Mouse (Mus musculus) CH12.LX (cell line): ENCODE data around the gene Olfr201.

Source experiments
- CTCF ChIP-seq, 2 experiments: IDR thresholded peaks in 1 of 2; conservative IDR thresholded peaks in 1 of 2; 2 replicates each; pipeline ENCODE4 v1.5.1; 2011 to 2012; ENCODE audit warnings: low read depth in 2 of 2, low read length in 2 of 2, improper control_type of control experiment in 1 of 2, inconsistent platforms in 1 of 2, mild to moderate bottlenecking in 1 of 2, moderate library complexity in 1 of 2
- E2F4 ChIP-seq: IDR thresholded peaks from 2 replicates; pipeline ENCODE4 v1.6.1; 2011; ENCODE audit warnings: low read depth, low read length, improper control_type of control experiment; ENCODE audit not compliant: insufficient replicate concordance
- EP300 ChIP-seq: IDR thresholded peaks from 2 replicates; pipeline ENCODE4 v1.6.1; 2011; ENCODE audit warnings: low read length, improper control_type of control experiment
- ETS1 ChIP-seq: conservative IDR thresholded peaks from 2 replicates; pipeline ENCODE4 v1.6.1; 2012; ENCODE audit warnings: low read depth, mild to moderate bottlenecking, inconsistent platforms, low read length, improper control_type of control experiment, moderate library complexity
- MAFK ChIP-seq: IDR thresholded peaks from 2 replicates; pipeline ENCODE4 v1.6.1; 2011; ENCODE audit warnings: low read length, improper control_type of control experiment; ENCODE audit not compliant: insufficient replicate concordance
- MAX ChIP-seq: IDR thresholded peaks from 2 replicates; pipeline ENCODE4 v1.6.1; 2011; ENCODE audit warnings: low read length, improper control_type of control experiment
- POLR2A ChIP-seq: IDR thresholded peaks from 2 replicates; pipeline ENCODE4 v1.6.1; 2011; ENCODE audit warnings: low read depth, mild to moderate bottlenecking, improper control_type of control experiment, low read length
- RCOR1 ChIP-seq: conservative IDR thresholded peaks from 2 replicates; pipeline ENCODE4 v1.6.1; 2012; ENCODE audit warnings: low read depth, mild to moderate bottlenecking, inconsistent platforms, low read length, improper control_type of control experiment
- SIN3A ChIP-seq: IDR thresholded peaks from 2 replicates; pipeline ENCODE4 v1.6.1; 2012; ENCODE audit warnings: low read length, improper control_type of control experiment, inconsistent platforms
- TBP ChIP-seq: conservative IDR thresholded peaks from 2 replicates; pipeline ENCODE4 v1.6.1; 2011; ENCODE audit warnings: low read depth, low read length, improper control_type of control experiment
- UBTF ChIP-seq: IDR thresholded peaks from 2 replicates; pipeline ENCODE4 v1.6.1; 2012; ENCODE audit warnings: low read depth, mild to moderate bottlenecking, inconsistent platforms, low read length, improper control_type of control experiment, moderate library complexity
- ZNF384 ChIP-seq: IDR thresholded peaks from 2 replicates; pipeline ENCODE4 v1.6.1; 2012; ENCODE audit warnings: low read depth, low read length, improper control_type of control experiment, inconsistent platforms

DNA sequence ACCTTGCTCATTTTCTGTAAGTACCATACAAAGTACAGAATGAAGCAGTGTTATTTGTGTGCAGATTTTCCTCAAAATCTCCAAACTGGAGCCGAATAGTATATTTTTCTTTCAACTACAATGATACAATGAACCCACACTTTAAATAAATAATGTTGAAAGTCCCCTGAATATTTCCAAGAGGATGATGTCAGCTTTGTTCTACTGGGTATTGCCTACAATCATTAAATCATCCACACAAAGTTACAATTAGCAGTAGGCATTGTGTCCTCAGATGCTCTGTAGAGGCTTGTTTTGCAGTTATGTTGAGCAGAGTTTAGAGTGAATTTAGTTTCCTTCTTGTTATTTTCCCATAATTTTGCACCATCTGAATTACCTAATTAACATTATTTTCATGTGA lies 14.3 kb upstream of the Olfr201 start, which contains the start of gene Olfr202:
- TF ChIP-seq SIN3A = no peak
- no peak for TF ChIP-seq RCOR1
- no peak for TF ChIP-seq CTCF (conservative IDR thresholded peaks at IDR 0.05 in 1 of 2, IDR thresholded peaks at IDR 0.05 in 1 of 2; ENCODE audit: low read depth in 2 of 2, low read length in 2 of 2)
- TF ChIP-seq MAFK = no peak
- no peak for TF ChIP-seq MAX
- no peak for TF ChIP-seq UBTF
- no peak for TF ChIP-seq ETS1
- no peak for TF ChIP-seq E2F4
- TF ChIP-seq ZNF384 = no peak
- TF ChIP-seq TBP = no peak
- TF ChIP-seq EP300 = no peak
- TF ChIP-seq POLR2A = no peak
